Mouse (Mus musculus) stomach, postnatal 0 days (tissue): ENCODE measurements at regions not wholly inside any gene's neighbourhood (a gene's known extent, or its start where the extent isn't known, plus 50 kb on each side); places are given as distances from the start of the nearest gene placed in this dataset.

ENCODE experiments used
- CTCF ChIP-seq: IDR thresholded peaks from 2 replicates; pipeline ENCODE4 v1.5.1; 2016; ENCODE audit warnings: antibody characterized with exemption, low read depth, mild to moderate bottlenecking, moderate library complexity
- EP300 ChIP-seq: optimal IDR thresholded peaks from 2 replicates; pipeline ENCODE3; 2016; ENCODE audit warnings: antibody characterized with exemption

DNA sequence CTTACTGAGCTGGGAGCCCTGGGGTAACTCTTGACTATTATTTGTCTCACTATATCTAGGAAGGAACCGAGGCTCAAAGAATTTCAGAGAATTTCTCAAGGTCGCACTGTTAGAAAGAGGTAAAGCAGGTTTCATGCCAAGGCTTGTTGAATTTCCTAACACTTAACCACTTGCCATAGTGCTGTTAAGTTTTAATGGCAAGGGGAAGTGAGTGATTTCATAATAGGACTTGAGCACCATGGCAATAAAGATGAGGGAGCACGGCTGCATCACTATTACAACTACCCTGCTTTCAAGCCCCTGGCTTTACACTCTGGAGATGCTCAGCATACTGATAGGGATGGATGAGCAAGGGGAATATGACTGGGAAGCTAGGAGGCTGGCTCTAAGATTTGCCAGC lies 216.9 kb upstream of the H2al1a start:
- TF ChIP-seq EP300 (no peak), CTCF (no peak)
